Mouse (Mus musculus): ENCODE measurements around the gene Mdm2. TPM values are rescaled to one million over a fixed set of nuclear protein-coding genes. Genes with fewer than 3 reads are reported as not detected.

Mdm2 gene
- polyA plus RNA-seq, 1 experiment, result not detected

DNA sequence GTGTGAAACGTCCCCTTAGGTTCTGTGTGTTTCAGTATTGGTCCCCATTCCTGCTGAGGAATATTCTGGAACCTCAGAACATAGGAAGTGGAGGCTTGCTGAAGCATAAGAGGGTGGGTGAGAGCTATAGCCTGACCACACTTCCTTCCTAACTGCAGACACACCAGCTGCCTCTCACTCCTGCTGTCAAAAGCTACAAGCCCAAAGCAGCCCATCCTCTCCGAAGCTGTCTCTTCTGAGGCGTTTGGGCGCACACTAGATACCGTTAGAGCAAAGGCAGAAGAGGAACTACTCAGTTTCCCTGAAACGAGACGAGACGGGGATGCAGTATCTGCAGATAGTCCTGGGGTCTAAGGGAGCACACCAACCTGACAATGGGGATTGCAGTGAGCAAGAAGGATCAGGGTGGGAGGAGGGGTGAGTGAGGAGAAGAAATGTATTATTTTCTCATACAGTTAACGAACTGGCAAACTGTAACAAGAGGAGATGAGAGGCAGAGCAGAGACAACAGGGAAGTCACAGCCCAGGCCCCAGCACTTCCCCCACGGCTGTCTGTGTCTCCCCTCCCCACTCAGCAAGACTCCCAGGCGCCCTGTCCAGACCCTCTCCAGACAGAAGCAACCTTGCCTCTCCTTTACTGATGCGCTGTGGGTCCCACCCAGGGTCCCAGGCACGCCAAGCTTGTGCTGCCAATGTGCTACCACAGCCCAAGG lies 44.7 kb upstream of the Mdm2 start:
- Histone ChIP-seq H3K27ac (ENCODE audit: insufficient read depth, low read depth, low read length) (no peak overlapping the region), H3K4me1 (ENCODE audit: control insufficient read depth, insufficient read depth, low read length) (no peaks in the 10 kb centered on the region), H3K4me3 (ENCODE audit: insufficient read depth, low read depth, low read length) (no peak overlapping the region)
- no peak for TF ChIP-seq CTCF (IDR thresholded peaks at IDR 0.05; ENCODE audit: insufficient read depth, low read depth, low read length)
- TF ChIP-seq POLR2A (IDR thresholded peaks at IDR 0.05; ENCODE audit: insufficient read depth, low read depth, low read length), result no peak
- WGBS, result 89% methylated on average over 13 of the region's 13 CpGs

GRCm38 (mm10) chr10:117754609-117754940 lies 44.0 kb upstream of the Mdm2 start:
- no peak overlapping the region for H3K4me3 ChIP-seq (ENCODE audit: insufficient read depth, low read depth, low read length)
- no peaks in the 10 kb centered on the region for H3K4me1 ChIP-seq (ENCODE audit: control insufficient read depth, insufficient read depth, low read length)
- WGBS, result 96% methylated on average over 7 of the region's 7 CpGs
- H3K27ac ChIP-seq (ENCODE audit: insufficient read depth, low read depth, low read length), result no peak overlapping the region
- TF ChIP-seq POLR2A (IDR thresholded peaks at IDR 0.05; ENCODE audit: insufficient read depth, low read depth, low read length) (no peak), CTCF (IDR thresholded peaks at IDR 0.05; ENCODE audit: insufficient read depth, low read depth, low read length) (no peak)

DNA sequence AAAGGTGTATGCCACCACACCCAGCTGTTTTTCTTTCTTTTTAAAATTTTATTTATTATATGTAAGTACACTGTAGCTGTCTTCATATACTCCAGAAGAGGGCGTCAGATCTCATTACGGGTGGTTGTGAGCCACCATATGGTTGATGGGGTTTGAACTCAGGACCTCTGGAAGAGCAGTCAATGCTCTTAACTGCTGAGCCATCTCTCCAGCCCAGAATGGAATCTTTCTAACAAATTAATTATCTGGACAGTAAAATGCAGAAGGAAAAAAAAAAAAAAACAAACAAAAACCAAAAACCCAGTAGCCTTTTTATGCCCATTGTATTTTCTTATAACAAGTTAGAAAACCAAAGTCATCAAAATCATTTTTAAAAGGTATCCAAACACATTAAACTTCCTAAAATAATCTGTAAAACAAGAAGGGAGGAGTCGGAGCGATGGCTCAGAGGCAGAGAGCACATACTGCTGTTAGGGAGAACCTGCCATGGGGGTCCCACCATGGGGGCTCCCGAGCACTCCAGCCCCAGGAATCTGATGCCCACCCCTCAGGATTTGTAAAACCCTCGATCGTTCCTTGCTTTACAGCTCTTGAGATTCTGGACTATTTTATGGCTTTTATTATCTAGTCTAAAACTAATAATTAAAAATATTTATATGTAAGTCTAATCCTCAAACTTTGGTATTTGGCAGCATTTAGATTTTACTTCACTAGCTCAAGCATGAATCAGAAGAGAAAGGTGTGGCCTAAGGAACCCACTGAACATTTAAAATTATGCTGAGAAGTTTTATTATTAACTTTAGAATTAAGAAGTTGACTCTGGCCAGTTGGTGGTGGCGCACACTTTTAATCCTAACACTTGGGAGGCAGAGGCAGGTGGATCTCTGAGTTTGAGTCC lies 43.4 kb upstream of the Mdm2 start:
- Histone ChIP-seq H3K4me3 (ENCODE audit: insufficient read depth, low read depth, low read length) (no peak overlapping the region), H3K27ac (ENCODE audit: insufficient read depth, low read depth, low read length) (no peak overlapping the region), H3K4me1 (ENCODE audit: control insufficient read depth, insufficient read depth, low read length) (no peaks in the 10 kb centered on the region)
- WGBS, result 95% methylated on average over 8 of the region's 8 CpGs
- TF ChIP-seq POLR2A (IDR thresholded peaks at IDR 0.05; ENCODE audit: insufficient read depth, low read depth, low read length) (no peak), CTCF (IDR thresholded peaks at IDR 0.05; ENCODE audit: insufficient read depth, low read depth, low read length) (no peak)

DNA sequence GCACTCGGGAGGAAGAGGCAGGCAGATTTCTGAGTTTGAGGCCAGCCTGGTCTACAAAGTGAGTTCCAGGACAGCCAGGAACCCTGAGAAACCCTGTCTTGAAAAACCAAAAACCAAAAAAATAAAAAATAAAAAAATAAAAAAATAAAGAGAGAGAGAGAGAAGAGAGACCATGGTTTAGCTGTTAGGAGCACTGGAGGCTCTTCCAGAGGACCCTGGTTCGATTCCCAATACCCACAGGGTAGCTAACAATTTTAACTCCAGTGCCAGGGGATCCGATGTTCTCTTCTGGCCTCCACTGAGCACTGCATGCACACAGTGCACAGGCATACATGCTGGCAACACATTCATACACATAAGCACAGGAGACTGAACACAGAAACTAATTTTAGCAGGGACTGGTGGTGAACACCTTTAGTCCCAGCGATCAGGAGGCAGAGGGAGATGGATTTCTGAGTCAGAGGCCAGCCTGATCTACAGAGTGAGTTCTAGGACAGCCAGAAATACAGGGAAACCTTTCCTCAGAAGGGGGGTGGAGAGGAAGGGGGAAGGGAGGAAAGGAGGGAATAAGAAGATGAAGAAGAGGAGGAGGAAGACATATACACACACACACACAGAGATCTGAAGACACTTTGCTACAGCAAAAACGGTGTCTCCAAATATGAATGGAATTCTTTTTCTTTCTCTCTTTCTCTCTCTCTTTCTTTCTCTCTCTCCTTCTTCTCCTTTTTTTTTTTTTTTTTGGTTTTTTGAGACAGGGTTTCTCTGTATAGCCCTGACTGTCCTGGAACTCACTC lies 42.5 kb upstream of the Mdm2 start:
- TF ChIP-seq POLR2A (IDR thresholded peaks at IDR 0.05; ENCODE audit: insufficient read depth, low read depth, low read length), result no peak
- TF ChIP-seq CTCF (IDR thresholded peaks at IDR 0.05; ENCODE audit: insufficient read depth, low read depth, low read length), result no peak
- Histone ChIP-seq H3K4me1 (ENCODE audit: control insufficient read depth, insufficient read depth, low read length) (no peaks in the 10 kb centered on the region), H3K4me3 (ENCODE audit: insufficient read depth, low read depth, low read length) (no peak overlapping the region), H3K27ac (ENCODE audit: insufficient read depth, low read depth, low read length) (no peak overlapping the region)
- 95% methylated on average over 5 of the region's 5 CpGs for WGBS

DNA sequence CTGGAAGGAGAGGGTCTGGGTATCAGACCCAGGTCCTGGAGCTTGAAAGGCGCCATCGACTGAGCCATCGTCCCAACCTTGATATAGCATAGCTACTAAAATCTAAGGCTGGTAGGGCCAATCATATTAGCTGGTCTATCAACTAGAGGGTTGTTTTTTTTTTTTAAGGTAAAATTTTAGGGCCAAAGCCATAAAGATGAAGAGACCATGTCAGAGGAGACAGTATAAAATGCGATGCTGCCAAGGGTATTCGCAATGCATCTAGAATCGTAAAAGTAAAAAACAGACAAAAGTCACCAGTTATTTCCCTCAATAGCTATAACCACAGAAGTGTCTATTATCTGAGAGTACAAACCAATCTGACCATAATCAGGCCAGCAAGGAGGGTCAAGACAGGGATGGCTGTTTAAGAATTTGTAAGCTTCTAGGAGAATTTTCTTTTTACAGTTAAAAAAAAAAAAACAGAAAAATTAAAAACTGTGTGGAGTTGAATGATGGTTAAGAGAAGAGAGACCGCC lies 41.8 kb upstream of the Mdm2 start:
- Histone ChIP-seq H3K4me3 (ENCODE audit: insufficient read depth, low read depth, low read length) (no peak overlapping the region), H3K4me1 (ENCODE audit: control insufficient read depth, insufficient read depth, low read length) (no peaks in the 10 kb centered on the region), H3K27ac (ENCODE audit: insufficient read depth, low read depth, low read length) (no peak overlapping the region)
- TF ChIP-seq POLR2A (IDR thresholded peaks at IDR 0.05; ENCODE audit: insufficient read depth, low read depth, low read length) (no peak), CTCF (IDR thresholded peaks at IDR 0.05; ENCODE audit: insufficient read depth, low read depth, low read length) (no peak)
- 96% methylated on average over 7 of the region's 7 CpGs for WGBS

DNA sequence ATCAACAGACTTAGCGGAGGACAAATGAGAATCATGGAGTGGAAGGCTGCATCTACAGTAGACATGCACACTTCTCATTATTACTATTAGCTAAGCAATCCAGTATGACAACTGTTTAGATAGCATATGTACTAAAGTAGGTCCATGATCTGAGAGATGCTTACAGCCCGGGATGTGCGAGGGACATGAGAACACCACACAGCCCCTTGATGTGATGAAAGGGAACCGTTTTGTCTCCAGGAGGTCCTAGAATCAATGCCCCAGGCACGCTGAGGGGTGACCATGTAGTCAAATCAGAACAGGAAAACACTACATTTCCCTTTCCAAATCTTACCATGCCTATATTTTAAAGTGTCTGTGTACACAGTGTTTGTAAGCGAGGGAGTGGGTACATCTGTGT lies 41.2 kb upstream of the Mdm2 start:
- H3K4me1 ChIP-seq (ENCODE audit: control insufficient read depth, insufficient read depth, low read length), result no peaks in the 10 kb centered on the region
- TF ChIP-seq CTCF (IDR thresholded peaks at IDR 0.05; ENCODE audit: insufficient read depth, low read depth, low read length) (no peak), POLR2A (IDR thresholded peaks at IDR 0.05; ENCODE audit: insufficient read depth, low read depth, low read length) (no peak)
- H3K4me3 ChIP-seq (ENCODE audit: insufficient read depth, low read depth, low read length), result no peak overlapping the region
- H3K27ac ChIP-seq (ENCODE audit: insufficient read depth, low read depth, low read length), result no peak overlapping the region
- 97% methylated on average over 6 of the region's 6 CpGs for WGBS

DNA sequence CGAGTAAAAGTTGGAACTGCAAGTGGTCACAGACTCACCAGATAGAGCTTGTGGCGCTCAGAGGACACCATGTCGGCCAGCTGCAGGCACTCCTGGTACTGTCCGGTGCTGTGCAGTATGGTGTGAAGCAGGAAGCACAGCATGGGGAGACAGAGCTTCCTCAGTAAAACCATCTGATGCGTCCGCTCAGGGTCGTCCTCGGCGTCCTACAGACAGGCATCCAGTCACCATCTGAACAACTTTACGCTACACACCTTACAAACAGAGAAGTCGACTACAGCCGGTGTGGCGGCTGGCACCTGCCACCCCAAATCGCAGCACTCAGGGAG lies 40.7 kb upstream of the Mdm2 start:
- WGBS, result 98% methylated on average over 14 of the region's 14 CpGs
- no peaks in the 10 kb centered on the region; the same call in 1 of the 2 replicates for H3K4me1 ChIP-seq (ENCODE audit: control insufficient read depth, insufficient read depth, low read length)
- TF ChIP-seq POLR2A (IDR thresholded peaks at IDR 0.05; ENCODE audit: insufficient read depth, low read depth, low read length) (no peak), CTCF (IDR thresholded peaks at IDR 0.05; ENCODE audit: insufficient read depth, low read depth, low read length) (no peak)
- H3K4me3 ChIP-seq (ENCODE audit: insufficient read depth, low read depth, low read length), result no peak overlapping the region
- no peak overlapping the region for H3K27ac ChIP-seq (ENCODE audit: insufficient read depth, low read depth, low read length)

- H3K27ac ChIP-seq (ENCODE audit: insufficient read depth, low read depth, low read length), result no peak overlapping the region
- TF ChIP-seq POLR2A (IDR thresholded peaks at IDR 0.05; ENCODE audit: insufficient read depth, low read depth, low read length) (no peak), CTCF (IDR thresholded peaks at IDR 0.05; ENCODE audit: insufficient read depth, low read depth, low read length) (no peak)
- no peaks in the 10 kb centered on the region; the same call in 1 of the 2 replicates for H3K4me1 ChIP-seq (ENCODE audit: control insufficient read depth, insufficient read depth, low read length)
- H3K4me3 ChIP-seq (ENCODE audit: insufficient read depth, low read depth, low read length), result no peak overlapping the region
- WGBS, result 97% methylated on average over 5 of the region's 5 CpGs
These were observed 40.1 kb upstream of the Mdm2 start for GRCm38 (mm10) chr10:117750529-117751281.

All from olfactory bulb, adult 2 months (tissue).